Mouse (Mus musculus): ENCODE data around the gene Cd160. TPM values are rescaled to one million over a fixed set of nuclear protein-coding genes. Genes with fewer than 3 reads are reported as not detected.

The Cd160 gene
- 0.06 and 0.09 TPM in 2 replicates for polyA plus RNA-seq (2016; fragmentation: Nextera tagmentation; extraction: Ambion mirVana)

DNA sequence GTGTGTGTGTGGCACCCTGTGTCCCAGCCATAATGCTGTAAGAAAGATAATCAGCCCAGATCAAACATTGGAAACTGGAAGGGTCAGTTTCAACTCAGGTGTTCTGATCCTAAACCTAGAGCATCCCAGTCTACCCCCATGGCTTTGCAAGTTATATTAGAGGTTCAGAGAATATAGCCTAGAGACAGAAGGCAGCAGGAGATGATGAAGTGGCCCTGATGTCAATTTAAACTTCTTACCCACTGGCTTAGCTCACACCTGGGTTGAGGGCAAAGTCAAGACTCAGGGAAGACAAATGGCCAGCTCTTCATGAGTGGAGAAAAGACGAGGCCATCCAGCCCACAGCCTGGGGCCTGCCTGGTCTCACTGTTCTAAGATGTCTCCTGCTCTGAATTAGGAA, at the start of gene Cd160, which contains the start of gene Pdzk1:
Gene Cd160 (minus strand): TSS at position 368 of the 400 bp plus-strand sequence.
Gene Pdzk1 (plus strand): TSS at position 301 of the 400 bp plus-strand sequence.
- 83% methylated on average over 1 of the region's 1 CpGs for WGBS
- no peak within 1 kb of the TSS for H3K4me2 ChIP-seq (replicated peaks)
- H3K27ac ChIP-seq (replicated peaks), result no peak within 1 kb of the TSS
- H3K27me3 ChIP-seq, result no peaks in the 10 kb centered on the region; the same call in 1 of the 2 replicates
- no peaks in the 10 kb centered on the region for H3K4me1 ChIP-seq
- H3K9ac ChIP-seq (replicated peaks), result no peak within 1 kb of the TSS
- H3K9me3 ChIP-seq, result no peaks in the 10 kb centered on the region
- H3K36me3 ChIP-seq, result no peaks in the 10 kb centered on the region
- no peak within 1 kb of the TSS for H3K4me3 ChIP-seq
- ATAC-seq (ENCODE audit: low FRiP score, low read depth), result no peak

- Histone ChIP-seq H3K27me3 (no peaks in the 10 kb centered on the region), H3K4me3 (no peak overlapping the region), H3K9me3 (no peaks in the 10 kb centered on the region), H3K4me2 (replicated peaks) (no peak overlapping the region), H3K4me1 (no peaks in the 10 kb centered on the region), H3K36me3 (peaks cover 69% of the 10 kb centered on the region), H3K27ac (replicated peaks) (no peak overlapping the region), H3K9ac (replicated peaks) (no peak overlapping the region)
- ATAC-seq (ENCODE audit: low FRiP score, low read depth), result no peak
- 89% methylated on average over 7 of the region's 7 CpGs for WGBS
Observed at GRCm38 (mm10) chr3:96874808-96875571, 45.8 kb upstream of the Cd160 start.

DNA sequence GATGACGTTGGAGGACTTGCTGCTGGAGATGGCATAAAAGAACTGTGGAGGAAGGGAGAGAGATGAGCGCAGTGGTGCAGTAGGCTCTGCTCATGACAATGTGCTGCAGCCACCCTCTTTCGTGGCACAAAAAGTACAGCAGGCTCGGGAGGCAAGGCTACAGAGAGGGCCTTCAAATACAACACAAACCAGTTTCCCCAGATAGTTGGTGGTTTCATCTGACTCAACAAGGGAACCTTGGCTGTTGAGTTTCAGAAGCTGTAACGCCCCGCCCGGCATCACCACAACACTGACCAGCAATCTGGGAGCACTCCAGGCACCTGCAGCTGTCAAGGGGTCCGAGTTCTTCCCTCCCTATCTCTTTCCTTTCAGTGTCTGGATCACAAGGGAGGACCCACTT, 43.4 kb upstream of the Cd160 start:
- no peaks in the 10 kb centered on the region for H3K9me3 ChIP-seq
- no peak overlapping the region for H3K4me3 ChIP-seq
- no peak for ATAC-seq (ENCODE audit: low FRiP score, low read depth)
- WGBS, result 96% methylated on average over 8 of the region's 8 CpGs
- H3K27me3 ChIP-seq, result no peaks in the 10 kb centered on the region
- no peak overlapping the region for H3K9ac ChIP-seq (replicated peaks)
- peaks cover 68% of the 10 kb centered on the region for H3K36me3 ChIP-seq
- no peaks in the 10 kb centered on the region for H3K4me1 ChIP-seq
- H3K27ac ChIP-seq (replicated peaks), result no peak overlapping the region
- no peak overlapping the region for H3K4me2 ChIP-seq (replicated peaks)

- Histone ChIP-seq H3K9me3 (no peaks in the 10 kb centered on the region), H3K9ac (replicated peaks) (no peak overlapping the region), H3K36me3 (peaks cover 68% of the 10 kb centered on the region), H3K27ac (replicated peaks) (no peak overlapping the region), H3K4me1 (no peaks in the 10 kb centered on the region), H3K4me3 (no peak overlapping the region), H3K4me2 (replicated peaks) (no peak overlapping the region), H3K27me3 (no peaks in the 10 kb centered on the region)
- no peak for ATAC-seq (ENCODE audit: low FRiP score, low read depth)
- WGBS, result 89% methylated on average over 8 of the region's 8 CpGs
Observed at GRCm38 (mm10) chr3:96871070-96871469, 41.9 kb upstream of the Cd160 start.

DNA sequence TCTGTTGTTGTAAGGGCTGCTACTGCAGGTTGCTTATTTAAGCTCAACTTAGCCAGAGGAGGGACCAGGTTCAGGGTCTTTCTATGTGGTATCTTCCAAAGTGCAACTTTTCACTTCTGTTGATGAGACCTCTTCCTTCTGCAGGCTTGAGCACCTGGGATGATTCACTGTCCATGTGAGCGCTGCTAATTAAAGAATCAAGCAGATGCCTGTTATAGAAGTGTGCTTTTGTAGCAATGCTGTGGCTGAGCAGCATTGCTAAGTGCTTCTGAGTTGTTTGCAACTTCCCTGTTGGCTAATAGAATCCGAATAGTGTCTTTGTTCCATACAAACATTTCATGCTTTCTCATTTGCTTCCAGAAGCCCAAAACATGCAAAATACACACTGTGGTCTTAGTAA, 41.1 kb upstream of the Cd160 start:
- H3K27me3 ChIP-seq, result no peaks in the 10 kb centered on the region
- no peaks in the 10 kb centered on the region for H3K9me3 ChIP-seq
- no peaks in the 10 kb centered on the region for H3K4me1 ChIP-seq
- H3K4me2 ChIP-seq (replicated peaks), result no peak overlapping the region
- WGBS, result 97% methylated on average over 2 of the region's 2 CpGs
- ATAC-seq (ENCODE audit: low FRiP score, low read depth), result no peak
- peaks cover 63% of the 10 kb centered on the region for H3K36me3 ChIP-seq
- H3K9ac ChIP-seq (replicated peaks), result no peak overlapping the region
- H3K27ac ChIP-seq (replicated peaks), result no peak overlapping the region
- no peak overlapping the region for H3K4me3 ChIP-seq

GRCm38 (mm10) chr3:96869091-96869490, 39.9 kb upstream of the Cd160 start:
- 96% methylated on average over 7 of the region's 7 CpGs for WGBS

GRCm38 (mm10) chr3:96868566-96868965, 39.4 kb upstream of the Cd160 start:
- Histone ChIP-seq H3K4me1 (no peaks in the 10 kb centered on the region), H3K27ac (replicated peaks) (no peak overlapping the region), H3K4me3 (no peak overlapping the region), H3K9me3 (no peaks in the 10 kb centered on the region), H3K36me3 (peaks cover 50% of the 10 kb centered on the region), H3K27me3 (no peaks in the 10 kb centered on the region), H3K4me2 (replicated peaks) (no peak overlapping the region), H3K9ac (replicated peaks) (no peak overlapping the region)
- WGBS, result 92% methylated on average over 8 of the region's 8 CpGs
- ATAC-seq (ENCODE audit: low FRiP score, low read depth), result no peak

More at GRCm38 (mm10) chr3:96869091-96869490, 39.9 kb upstream of the Cd160 start:
- H3K9me3 ChIP-seq, result no peaks in the 10 kb centered on the region
- H3K27ac ChIP-seq (replicated peaks), result no peak overlapping the region
- peaks cover 53% of the 10 kb centered on the region for H3K36me3 ChIP-seq
- no peak overlapping the region for H3K9ac ChIP-seq (replicated peaks)
- no peak overlapping the region for H3K4me3 ChIP-seq
- ATAC-seq (ENCODE audit: low FRiP score, low read depth), result no peak
- H3K4me1 ChIP-seq, result no peaks in the 10 kb centered on the region
- no peak overlapping the region for H3K4me2 ChIP-seq (replicated peaks)
- no peaks in the 10 kb centered on the region for H3K27me3 ChIP-seq

DNA sequence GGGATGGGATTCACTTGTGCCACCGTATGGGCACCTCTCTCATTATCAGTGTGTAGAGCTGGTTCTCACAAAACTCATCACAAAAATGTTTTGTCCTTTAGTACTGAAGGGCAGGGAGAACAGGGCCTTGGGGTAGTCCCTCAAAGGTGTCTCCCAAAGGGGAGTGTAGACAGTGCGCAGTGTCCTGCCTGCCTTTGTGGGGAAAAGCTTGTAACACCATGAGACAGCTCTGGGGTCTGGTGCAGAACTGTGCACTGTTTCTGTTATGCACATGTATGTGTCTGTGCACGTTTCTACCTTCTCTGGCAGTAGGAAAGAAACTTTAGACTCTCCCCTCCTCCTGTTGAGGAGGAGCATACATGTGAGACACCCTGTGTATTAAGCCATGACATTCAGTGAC, 38.7 kb upstream of the Cd160 start:
- no peaks in the 10 kb centered on the region for H3K9me3 ChIP-seq
- no peaks in the 10 kb centered on the region for H3K4me1 ChIP-seq
- H3K27ac ChIP-seq (replicated peaks), result no peak overlapping the region
- no peaks in the 10 kb centered on the region for H3K27me3 ChIP-seq
- peaks cover 43% of the 10 kb centered on the region for H3K36me3 ChIP-seq
- H3K4me2 ChIP-seq (replicated peaks), result no peak overlapping the region
- no peak overlapping the region for H3K9ac ChIP-seq (replicated peaks)
- WGBS, result 93% methylated on average over 3 of the region's 3 CpGs
- no peak for ATAC-seq (ENCODE audit: low FRiP score, low read depth)
- no peak overlapping the region for H3K4me3 ChIP-seq

DNA sequence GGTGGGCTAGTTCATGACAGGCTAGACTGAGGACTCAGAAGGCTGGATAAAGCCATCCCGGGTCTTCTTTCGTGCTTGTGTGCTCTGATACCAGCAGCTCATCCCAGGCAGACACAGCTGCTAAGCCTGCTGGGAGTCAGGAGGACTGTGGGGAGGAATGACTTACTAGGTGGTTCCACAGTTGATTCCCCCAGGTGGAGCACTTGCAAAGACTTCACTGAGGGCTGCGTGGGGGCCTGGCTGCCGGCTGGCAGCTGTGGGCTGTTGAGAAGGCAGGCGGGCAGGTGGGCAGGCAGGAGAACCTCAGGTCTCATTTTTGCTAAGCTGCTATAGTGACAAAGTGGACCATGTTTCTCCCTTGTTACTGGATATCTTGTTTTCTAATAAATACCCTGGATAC, 31.3 kb upstream of the Cd160 start:
- H3K9ac ChIP-seq (replicated peaks), result no peak overlapping the region
- no peak for ATAC-seq (ENCODE audit: low FRiP score, low read depth)
- 0 out of 2 replicates have a peak, but pooled peaks cover 7% of the 10 kb centered on the region for H3K36me3 ChIP-seq
- H3K27me3 ChIP-seq, result no peaks in the 10 kb centered on the region
- no peaks in the 10 kb centered on the region for H3K9me3 ChIP-seq
- H3K27ac ChIP-seq (replicated peaks), result no peak overlapping the region
- no peaks in the 10 kb centered on the region for H3K4me1 ChIP-seq
- H3K4me2 ChIP-seq (replicated peaks), result no peak overlapping the region
- 94% methylated on average over 5 of the region's 5 CpGs for WGBS
- H3K4me3 ChIP-seq, result no peak overlapping the region

DNA sequence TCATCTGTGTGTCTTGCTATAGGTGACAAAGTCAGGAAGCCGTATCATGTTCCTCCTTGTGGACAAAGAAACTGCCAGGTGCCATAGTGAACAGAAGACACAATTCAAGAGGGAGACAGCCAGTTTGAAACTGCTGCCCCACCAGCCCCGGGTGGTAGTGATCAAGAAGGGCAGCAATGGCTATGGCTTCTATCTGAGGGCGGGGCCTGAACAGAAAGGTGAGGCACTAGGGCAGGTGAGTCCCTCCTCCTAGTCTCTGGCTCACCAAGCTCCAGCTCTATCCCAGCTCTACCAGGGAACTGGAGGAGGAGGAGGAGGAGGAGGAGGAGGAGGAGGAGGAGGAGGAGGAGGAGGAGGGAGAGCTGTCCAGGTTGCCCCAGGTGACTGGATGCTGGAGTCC, 26.7 kb upstream of the Cd160 start:
- Histone ChIP-seq H3K27me3 (no peaks in the 10 kb centered on the region), H3K36me3 (0 out of 2 replicates have a peak, but pooled peaks cover 7% of the 10 kb centered on the region), H3K9ac (replicated peaks) (no peak overlapping the region), H3K4me1 (no peaks in the 10 kb centered on the region), H3K4me2 (replicated peaks) (no peak overlapping the region), H3K27ac (replicated peaks) (no peak overlapping the region), H3K9me3 (no peaks in the 10 kb centered on the region), H3K4me3 (no peak overlapping the region)
- 84% methylated on average over 3 of the region's 3 CpGs for whole genome bisulfite sequencing
- no peak for ATAC-seq (ENCODE audit: low FRiP score, low read depth)

GRCm38 (mm10) chr3:96854376-96854775, 25.2 kb upstream of the Cd160 start:
- Histone ChIP-seq H3K36me3 (no peaks in the 10 kb centered on the region), H3K4me1 (no peaks in the 10 kb centered on the region), H3K4me2 (replicated peaks) (no peak overlapping the region), H3K9me3 (no peaks in the 10 kb centered on the region), H3K27me3 (no peaks in the 10 kb centered on the region), H3K4me3 (no peak overlapping the region), H3K27ac (replicated peaks) (no peak overlapping the region), H3K9ac (replicated peaks) (no peak overlapping the region)
- 89% methylated on average over 4 of the region's 4 CpGs for WGBS
- ATAC-seq (ENCODE audit: low FRiP score, low read depth), result no peak

GRCm38 (mm10) chr3:96852561-96852960, 23.4 kb upstream of the Cd160 start:
- H3K4me1 ChIP-seq, result no peaks in the 10 kb centered on the region
- 84% methylated on average over 6 of the region's 6 CpGs for WGBS
- H3K27me3 ChIP-seq, result no peaks in the 10 kb centered on the region
- no peak overlapping the region for H3K4me2 ChIP-seq (replicated peaks)
- H3K36me3 ChIP-seq, result no peaks in the 10 kb centered on the region
- ATAC-seq (ENCODE audit: low FRiP score, low read depth), result no peak
- no peaks in the 10 kb centered on the region for H3K9me3 ChIP-seq
- H3K4me3 ChIP-seq, result no peak overlapping the region
- H3K9ac ChIP-seq (replicated peaks), result no peak overlapping the region
- H3K27ac ChIP-seq (replicated peaks), result no peak overlapping the region
